Mouse (Mus musculus) C2C12 (cell line): ENCODE measurements around the gene Tfec. TPM values are rescaled to one million over a fixed set of nuclear protein-coding genes. Genes with fewer than 3 reads are reported as not detected.

ENCODE experiments used
- H3K27me3 ChIP-seq: one replicate; pipeline ENCODE4 v1.6.1; 2011; ENCODE audit not compliant: control insufficient read depth, insufficient read depth, insufficient read length
- H3K36me3 ChIP-seq: one replicate; pipeline ENCODE4 v1.6.1; 2011; ENCODE audit not compliant: control insufficient read depth, insufficient read depth
- H3K4me3 ChIP-seq: one replicate; pipeline ENCODE4 v1.5.1; 2011; ENCODE audit warnings: mild to moderate bottlenecking, control low read depth; ENCODE audit not compliant: poor library complexity, insufficient read depth, severe bottlenecking
- H3K79me2 ChIP-seq: one replicate; pipeline ENCODE4 v1.6.1; 2011; ENCODE audit not compliant: control insufficient read depth, insufficient read depth
- H3K79me3 ChIP-seq: one replicate; pipeline ENCODE4 v1.6.1; 2011; ENCODE audit warnings: low read depth, control low read depth
- H3ac ChIP-seq: one replicate; pipeline ENCODE3; 2011; ENCODE audit warnings: low read depth; ENCODE audit not compliant: control insufficient read depth, insufficient read length
- CEBPB ChIP-seq: IDR thresholded peaks from one replicate; pipeline ENCODE4 v1.6.1; 2011; ENCODE audit warnings: low read depth, mild to moderate bottlenecking, control low read depth, moderate library complexity
- CTCF ChIP-seq: IDR thresholded peaks from one replicate; pipeline ENCODE4 v1.5.1; 2011; ENCODE audit not compliant: control insufficient read depth, insufficient read depth, insufficient read length
- FOSL1 ChIP-seq: IDR thresholded peaks from one replicate; pipeline ENCODE4 v1.8.0; 2011; ENCODE audit warnings: mild to moderate bottlenecking, low read length; ENCODE audit not compliant: poor library complexity, insufficient read depth, severe bottlenecking
- MAX ChIP-seq: IDR thresholded peaks from one replicate; pipeline ENCODE4 v1.6.1; 2011; ENCODE audit warnings: mild to moderate bottlenecking, control low read depth
- MYOD1 ChIP-seq: IDR thresholded peaks from one replicate; pipeline ENCODE4 v1.6.1; 2011; ENCODE audit warnings: low read depth; ENCODE audit not compliant: control insufficient read depth, insufficient read length
- MYOG ChIP-seq: IDR thresholded peaks from one replicate; pipeline ENCODE4 v1.6.1; 2011; ENCODE audit not compliant: control insufficient read depth, insufficient read length; ENCODE audit errors: extremely low read depth
- USF1 ChIP-seq: IDR thresholded peaks from one replicate; pipeline ENCODE4 v1.6.1; 2011; ENCODE audit warnings: low read depth, mild to moderate bottlenecking, control low read depth, moderate library complexity
- polyA plus RNA-seq: library from polyadenylated mRNA; unstranded; fragments of >200 nt; fragmentation: generic; extraction: Trizol; gene quantifications from one replicate; pipeline ENCODE4 v1.2.1, GENCODE M21; 2012; ENCODE audit warnings: missing spikeins

Tfec gene
- polyA plus RNA-seq, 1 experiment: not detected

DNA sequence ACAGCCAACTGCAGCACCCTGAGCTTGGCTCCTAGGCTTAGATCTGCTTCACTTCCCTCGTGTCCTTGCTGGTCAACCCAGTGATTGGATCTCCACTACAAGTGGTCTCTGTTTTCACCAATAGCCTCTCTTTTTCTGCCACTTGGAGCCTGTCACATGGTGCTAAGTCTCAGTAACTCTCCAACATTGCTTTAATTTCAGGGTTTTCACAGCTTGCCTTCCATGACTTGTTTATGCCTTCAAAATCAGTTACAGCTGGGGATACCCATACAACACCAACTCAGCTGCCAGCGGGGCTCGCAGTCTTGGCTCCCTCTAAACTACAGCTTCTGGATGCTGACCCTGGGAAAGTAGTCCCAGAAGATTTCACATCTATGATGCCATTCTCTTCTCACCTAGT lies 113.1 kb downstream of the Tfec start:
- H3K79me3 ChIP-seq: no peaks in the 10 kb centered on the region
- no peak overlapping the region for H3ac ChIP-seq
- no peak for TF ChIP-seq FOSL1
- TF ChIP-seq USF1: no peak
- TF ChIP-seq MYOD1: no peak
- TF ChIP-seq CTCF: no peak
- TF ChIP-seq MYOG: no peak
- TF ChIP-seq MAX: no peak
- no peak for TF ChIP-seq CEBPB
- no peaks in the 10 kb centered on the region for H3K36me3 ChIP-seq
- no peaks in the 10 kb centered on the region for H3K79me2 ChIP-seq
- no peak overlapping the region for H3K4me3 ChIP-seq
- no peaks in the 10 kb centered on the region for H3K27me3 ChIP-seq

Other genes starting within 250 kb of the Tfec start
- gene Tes, start 166.7 kb upstream of the Tfec start, polyA plus RNA-seq: 112 TPM